Mouse (Mus musculus) adrenal gland, adult 18-20 months (tissue): ENCODE data around the gene Lect2. TPM values are rescaled to one million over a fixed set of nuclear protein-coding genes. Genes with fewer than 3 reads are reported as not detected.

Source experiments
- DNase-seq, 2 experiments: peaks; one replicate each; pipeline ENCODE4 v3.0.0; 2021 to 2022; ENCODE audit warnings: low spot score in 2 of 2
- total RNA-seq, 2 experiments: library from RNA; stranded (reverse); gene quantifications; 1 replicate in 1 of 2; 2 replicates in 1 of 2; pipeline ENCODE4 v1.2.3; 2021

Lect2 gene
- total RNA-seq, 2 experiments from 2014 or later: not detected

DNA sequence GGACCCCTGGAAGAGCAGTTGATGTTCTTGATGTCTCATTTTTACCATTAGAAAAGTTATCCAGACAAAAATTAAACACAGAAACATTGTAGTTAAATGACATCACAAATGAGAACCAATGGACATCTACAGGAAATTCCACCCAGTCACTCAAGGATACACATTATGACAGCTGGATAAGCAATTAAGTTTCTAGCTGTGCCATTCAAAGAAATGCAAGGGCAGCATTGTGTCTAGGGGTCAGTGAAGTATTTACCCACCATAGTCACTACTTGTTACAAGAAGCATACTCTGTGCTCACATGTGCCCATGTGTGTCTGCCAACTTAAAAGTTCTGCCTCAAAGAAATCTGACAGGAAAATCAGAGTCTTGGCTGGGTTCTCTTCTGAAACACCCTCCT, 34.7 kb downstream of the Lect2 start:
- no peak for DNase-seq

- no peak for DNase-seq
Measured at GRCm38 (mm10) chr13:56509796-56510195, 38.5 kb downstream of the Lect2 start.

DNA sequence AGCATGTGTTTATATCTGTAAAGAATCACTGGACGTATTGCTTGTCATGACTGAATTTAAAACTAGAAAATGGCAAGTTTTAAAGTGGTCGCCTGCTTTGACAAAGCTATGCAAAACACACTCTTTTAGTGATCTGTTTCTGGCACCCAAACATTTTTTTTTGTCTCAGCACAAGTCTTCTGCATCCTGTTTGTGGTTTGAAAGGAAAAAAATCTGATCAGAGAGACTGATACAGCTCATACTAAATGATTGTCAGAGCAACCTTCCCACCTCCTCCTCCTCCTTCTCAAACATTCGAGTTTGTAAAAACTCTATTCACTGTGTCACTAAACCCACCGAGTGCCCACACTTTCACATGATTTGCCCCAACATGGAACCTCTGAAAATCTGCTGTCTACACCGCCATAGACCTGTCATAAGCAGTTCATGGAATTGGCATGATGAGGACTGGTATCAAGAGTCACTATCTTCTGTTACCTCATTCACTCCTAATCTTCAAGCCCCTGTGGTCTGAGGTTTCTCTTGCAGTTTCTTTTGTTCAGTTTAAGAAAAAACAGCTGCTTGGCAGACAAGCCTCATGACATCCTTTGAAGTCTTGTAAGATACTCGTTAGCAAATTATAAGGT, 41.3 kb downstream of the Lect2 start:
- no peak for DNase-seq

DNA sequence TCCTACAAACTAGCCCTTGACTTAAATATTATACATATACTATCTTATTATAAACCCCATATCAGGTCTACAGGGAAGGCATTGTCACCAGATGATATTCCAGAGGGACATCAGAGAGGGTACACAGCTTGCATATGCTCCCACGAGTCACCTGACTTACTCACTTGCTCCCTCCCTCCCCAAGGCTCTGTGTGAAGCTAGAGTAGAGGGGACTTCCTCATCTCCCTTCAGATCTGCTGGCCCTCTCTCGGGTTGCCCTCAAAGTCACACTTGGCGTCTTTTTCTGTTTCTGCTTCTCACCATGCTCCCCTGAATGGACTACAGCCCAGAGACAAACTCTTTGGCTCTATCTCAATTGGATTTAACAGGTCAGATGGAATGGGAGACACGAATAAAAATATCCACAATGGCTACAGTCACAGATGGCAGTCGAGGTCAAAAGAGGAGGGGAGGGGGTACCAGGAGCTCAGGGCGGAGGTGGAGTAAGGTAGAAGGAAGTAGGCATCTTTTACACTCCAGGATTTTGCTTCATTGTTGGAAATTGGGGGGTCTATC, 46.4 kb downstream of the Lect2 start:
- DNase-seq: no peak

DNA sequence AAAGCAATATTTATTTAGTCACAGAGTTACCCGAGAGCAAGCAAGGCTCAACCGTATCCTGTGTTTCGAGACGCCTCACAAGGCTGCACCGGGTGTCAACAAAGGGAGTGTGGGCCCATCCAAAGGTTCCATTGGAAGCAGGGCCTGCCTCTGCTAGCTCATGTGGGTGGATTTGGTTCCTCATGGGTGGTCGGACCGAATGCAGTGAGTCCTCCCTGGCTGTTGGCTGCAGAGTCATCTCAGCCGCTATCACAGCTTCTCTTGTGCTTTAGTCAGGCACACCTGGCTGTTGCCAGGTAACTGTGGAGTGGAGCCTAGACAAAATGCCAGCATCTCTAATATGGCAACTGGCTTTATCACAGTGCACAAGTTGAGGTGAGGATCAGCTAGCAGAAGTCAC, 47.7 kb downstream of the Lect2 start:
- no peak for DNase-seq

DNA sequence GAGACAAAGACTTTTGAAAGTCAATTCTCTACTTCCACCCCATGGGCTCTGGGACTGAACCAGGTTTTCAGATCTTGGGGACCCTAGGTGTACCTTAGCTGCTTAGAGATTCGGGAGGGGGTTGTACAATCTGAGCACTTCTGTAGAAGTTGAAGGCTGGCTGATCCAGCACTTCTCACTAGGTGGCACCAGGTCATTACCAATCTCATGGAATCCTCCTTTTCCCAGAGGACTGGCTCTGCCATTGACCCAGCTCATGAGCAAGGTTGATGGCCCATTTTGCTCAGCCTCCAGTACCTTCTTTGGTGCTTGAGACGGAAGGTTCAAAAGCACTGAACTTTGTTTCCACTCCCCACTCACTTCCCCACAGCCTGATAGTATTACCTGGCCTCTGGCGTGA, 48.2 kb downstream of the Lect2 start:
- DNase-seq: no peak

DNA sequence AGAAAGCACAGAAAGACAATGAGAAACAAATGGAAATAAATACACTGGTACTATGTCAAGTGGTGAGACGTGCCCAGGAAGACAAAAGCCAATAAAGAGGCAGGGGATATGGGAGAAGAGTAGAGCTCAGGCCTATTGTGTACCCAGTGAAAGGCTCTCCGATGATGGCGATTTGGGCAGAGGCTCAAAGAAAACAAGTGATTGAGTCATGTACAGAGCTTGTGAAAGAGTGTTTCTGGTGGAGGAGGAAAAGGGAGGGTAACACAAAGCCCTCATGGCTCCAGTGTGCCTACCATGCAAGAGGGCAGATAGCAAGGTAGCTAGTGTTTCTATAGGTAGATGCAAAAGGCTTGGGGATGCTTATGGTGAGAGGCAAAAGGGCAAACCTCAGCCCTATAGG, 53.9 kb downstream of the Lect2 start:
- DNase-seq: no peak

Other genes starting within 250 kb of the Lect2 start
- not detected for gene Gm3045, start 121.9 kb downstream of the Lect2 start, total RNA-seq
- 1 to 10 TPM; 2.4 to 5.9 TPM for gene Slc25a48, start 110.1 kb downstream of the Lect2 start, total RNA-seq
- not detected for gene Il9, start 66.3 kb downstream of the Lect2 start, total RNA-seq
- gene Fbxl21, start 26.0 kb downstream of the Lect2 start, total RNA-seq: 1 to 10 TPM; 2.8 to 5.4 TPM
- 10 to 100 TPM; 38.3 to 86.5 TPM for gene Tgfbi, start 61.0 kb upstream of the Lect2 start, total RNA-seq
- gene Smad5, start 154.5 kb upstream of the Lect2 start, total RNA-seq: 10 to 100 TPM; 40.4 to 51.7 TPM
- gene Gm45623, start 205.3 kb upstream of the Lect2 start, total RNA-seq: not detected